Mouse (Mus musculus) B cell, adult 2 months (primary cell): ENCODE data around the gene Abca2.

Experiments used
- DNase-seq, 2 experiments: peaks; one replicate each; pipeline ENCODE4 v3.0.0; 2022

Abca2 gene

DNA sequence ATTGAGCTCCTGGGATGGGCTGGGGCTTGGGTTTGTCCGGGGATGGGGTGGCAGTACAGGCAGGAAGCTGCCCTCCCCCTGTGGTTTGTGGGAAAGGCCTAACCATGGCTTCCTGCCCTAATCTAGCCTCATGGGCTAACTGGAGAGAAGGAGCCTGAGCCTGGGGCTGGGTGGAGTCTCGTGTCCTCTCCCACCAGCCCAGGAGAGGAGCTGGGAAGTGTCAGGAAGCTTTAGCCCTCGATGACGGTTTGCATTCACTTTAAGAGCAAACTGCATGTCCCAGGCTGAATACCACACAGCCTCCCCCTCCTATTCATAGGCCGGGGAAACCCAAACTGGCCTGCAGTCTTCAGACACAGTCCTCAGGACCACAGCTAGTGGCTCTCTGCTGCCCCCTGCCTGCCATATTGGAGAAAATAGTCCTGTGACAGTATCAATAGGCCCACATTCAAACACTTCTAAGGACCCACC is 1.7 kb upstream of the Abca2 start:
- DNase-seq, result peak; percentile 82 to 83

DNA sequence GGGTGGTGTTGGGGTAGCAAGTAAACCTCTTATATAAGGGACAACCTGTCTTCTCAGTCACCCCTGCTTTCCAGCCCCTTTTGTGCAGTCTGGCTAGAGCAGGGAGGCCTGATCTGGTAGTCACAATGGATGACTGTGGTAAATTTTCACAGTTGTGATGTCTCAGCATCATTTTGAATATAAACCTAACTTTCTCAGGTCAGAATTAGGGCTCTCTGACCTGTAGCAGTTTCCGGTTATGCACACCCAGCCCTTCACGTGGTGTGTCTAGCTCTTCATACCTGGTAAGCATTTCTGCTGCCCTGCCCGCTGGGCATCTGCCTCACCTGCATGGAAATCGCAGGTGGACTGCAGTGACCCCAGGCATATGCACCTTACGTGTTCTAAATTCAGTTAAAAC is 1.2 kb upstream of the Abca2 start:
- no peak for DNase-seq

GRCm38 (mm10) chr2:25429435-25430180 is 1.1 kb downstream of the Abca2 start:
- no peak for DNase-seq

DNA sequence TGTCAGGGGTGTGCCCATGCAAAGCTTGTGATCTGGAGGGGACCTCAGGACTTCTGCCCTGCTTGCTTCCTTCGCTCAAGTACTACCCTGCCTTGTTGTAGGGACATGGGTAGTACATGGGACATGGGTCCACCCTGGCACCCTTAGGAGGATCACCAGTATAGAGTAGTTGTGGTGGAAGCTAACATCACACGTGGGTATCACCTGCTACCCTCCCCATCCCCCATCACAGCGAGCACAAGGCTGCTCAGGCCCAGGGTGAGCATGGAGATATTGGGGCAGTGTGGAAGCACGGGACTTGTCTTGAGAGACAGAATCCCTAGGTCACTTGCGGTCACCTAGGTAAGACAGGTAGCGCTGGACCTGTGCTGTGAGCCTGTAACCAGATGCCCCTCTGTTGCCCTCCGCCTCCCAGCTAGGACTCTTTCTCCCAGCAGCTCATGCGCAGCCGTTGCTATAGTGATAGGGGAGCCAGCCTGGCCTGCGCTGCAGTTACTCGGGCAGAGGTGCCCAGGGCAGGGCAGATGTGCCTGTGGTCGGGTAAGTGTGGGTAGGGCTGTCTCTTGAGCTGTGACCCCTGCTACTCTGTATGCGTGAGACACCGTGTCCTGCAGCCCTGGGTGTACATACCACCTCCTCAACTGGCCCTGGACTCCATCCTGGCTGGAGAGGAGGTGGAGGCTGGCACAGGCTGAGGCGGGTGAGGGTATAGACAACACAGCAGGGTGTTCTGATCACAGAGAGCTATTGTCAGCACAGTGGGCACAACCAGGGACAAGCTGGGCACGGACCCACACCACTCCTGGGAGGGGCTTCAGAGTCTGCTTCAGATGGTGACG is 2.1 kb downstream of the Abca2 start:
- DNase-seq, result no peak

DNA sequence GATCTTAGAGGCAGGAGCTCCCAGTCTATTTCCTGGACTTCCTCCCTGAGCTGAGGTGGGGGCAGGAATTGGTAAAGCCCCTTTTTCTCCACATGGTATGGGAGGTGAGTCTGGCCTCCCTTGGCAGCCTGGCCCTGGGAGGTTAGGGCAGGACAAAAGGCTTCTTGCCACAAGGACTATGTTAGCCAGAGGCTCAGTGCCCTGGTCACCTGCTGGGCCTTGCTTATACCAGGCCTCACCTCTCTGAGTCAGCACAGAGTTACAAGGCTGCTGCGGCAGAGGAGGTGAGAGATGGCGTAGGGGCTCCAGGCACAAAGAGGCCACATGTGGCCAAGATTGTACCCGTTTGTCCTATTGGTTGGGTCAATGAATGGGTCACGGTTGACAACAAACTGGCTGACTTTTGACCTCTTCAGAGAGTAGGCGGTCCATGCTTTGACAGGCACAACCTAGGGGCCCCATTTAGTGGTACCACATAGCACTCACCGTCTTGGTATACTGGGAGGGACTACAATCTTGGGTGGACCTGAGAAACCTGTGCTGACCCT is 2.9 kb downstream of the Abca2 start:
- no peak for DNase-seq

- no peak for DNase-seq
Measured at GRCm38 (mm10) chr2:25432326-25433098, 4.0 kb downstream of the Abca2 start.

- DNase-seq, result no peak
Measured at GRCm38 (mm10) chr2:25433101-25433500, 4.6 kb downstream of the Abca2 start.

DNA sequence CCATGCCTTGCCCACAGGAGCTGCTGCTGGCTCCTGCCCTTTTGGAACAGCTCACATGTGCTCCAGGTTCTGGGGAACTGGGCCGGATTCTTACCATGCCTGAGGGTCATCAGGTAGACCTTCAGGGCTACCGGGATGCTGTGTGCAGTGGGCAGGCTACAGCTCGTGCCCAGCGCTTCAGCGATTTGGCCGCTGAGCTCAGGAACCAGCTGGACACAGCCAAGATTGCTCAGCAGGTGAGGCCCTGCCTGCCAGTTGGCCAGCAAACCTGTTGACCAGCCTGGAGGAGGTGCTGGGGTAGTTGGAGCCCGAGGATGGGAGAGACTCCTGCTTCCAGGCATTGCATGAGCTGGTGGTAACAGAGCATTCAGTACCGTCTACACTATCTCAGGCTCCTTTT is 5.8 kb downstream of the Abca2 start:
- DNase-seq, result no peak

DNA sequence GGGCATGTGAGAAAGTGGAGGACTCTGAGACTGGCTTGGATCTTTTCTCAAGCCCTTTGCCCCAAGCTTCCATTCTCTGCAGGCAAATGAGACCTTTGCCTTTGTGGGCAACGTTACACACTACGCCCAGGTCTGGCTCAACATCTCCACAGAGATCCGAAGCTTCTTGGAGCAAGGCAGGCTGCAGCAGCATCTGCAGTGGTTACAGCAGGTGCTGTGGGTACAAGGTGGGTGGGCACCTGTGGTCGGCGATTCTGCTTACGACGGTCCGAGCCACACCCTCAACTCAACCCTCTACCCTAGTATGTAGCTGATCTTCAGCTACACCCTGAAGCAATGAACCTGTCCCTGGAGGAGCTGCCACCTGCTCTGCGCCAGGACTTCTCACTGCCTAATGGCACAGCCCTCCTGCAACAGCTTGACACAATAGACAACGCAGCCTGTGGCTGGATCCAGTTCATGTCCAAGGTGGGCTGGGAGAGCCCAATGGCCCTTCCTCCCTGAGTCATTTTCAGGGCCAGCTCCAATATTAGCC is 7.8 kb downstream of the Abca2 start:
- no peak for DNase-seq

DNA sequence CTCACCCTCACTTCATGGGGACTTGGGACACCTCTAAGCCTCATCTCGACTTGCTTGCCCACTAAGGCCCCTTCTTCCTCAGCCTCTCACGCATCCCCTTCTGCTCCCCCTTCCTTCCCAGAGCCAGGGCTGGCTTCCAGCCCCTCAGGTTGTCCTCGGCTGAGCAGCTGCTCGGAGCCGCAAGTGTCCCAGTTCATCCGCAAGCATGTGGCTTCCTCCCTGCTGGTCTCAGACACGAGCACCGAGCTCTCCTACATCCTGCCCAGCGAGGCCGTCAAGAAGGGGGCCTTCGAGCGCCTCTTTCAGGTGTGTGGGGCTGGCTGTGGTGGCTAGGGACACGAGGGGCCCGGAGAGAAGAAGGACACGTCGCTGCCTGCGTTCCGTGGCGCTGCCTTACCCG is 12.6 kb downstream of the Abca2 start:
- no peak for DNase-seq

DNA sequence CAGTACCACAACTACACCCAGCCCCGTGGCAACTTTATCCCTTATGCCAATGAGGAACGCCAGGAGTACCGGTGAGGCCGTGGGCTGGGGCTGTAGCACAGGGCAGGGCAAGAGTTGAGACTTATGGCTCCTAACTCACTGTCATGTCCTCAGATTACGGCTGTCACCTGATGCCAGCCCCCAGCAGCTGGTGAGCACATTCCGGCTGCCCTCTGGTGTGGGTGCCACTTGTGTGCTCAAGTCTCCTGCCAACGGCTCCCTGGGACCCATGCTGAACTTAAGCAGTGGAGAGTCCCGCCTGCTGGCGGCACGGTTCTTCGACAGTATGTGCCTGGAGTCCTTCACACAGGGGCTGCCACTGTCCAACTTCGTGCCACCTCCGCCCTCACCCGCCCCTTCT is 14.2 kb downstream of the Abca2 start:
- no peak for DNase-seq

- DNase-seq, result no peak
Measured at GRCm38 (mm10) chr2:25450853-25451647, 22.5 kb downstream of the Abca2 start.

DNA sequence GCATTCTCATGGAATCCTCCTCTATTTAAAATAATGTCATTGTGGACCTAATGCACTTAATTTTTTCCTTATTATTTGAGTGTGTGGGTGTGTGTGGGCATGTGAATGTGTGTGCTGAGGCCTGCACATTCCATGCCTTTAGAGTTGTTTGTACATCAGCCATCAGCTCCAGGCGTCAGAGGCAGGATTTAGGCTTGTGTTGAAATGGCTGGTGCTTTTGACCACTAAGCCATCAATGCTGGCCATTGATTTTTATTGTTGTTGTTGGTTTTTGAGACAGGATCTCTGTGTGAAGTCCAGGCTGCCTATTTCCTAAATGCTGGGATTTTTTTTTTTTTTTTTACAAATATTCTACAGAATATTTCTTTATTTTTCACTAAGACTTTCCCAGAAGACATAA is 24.4 kb downstream of the Abca2 start:
- DNase-seq, result no peak

DNA sequence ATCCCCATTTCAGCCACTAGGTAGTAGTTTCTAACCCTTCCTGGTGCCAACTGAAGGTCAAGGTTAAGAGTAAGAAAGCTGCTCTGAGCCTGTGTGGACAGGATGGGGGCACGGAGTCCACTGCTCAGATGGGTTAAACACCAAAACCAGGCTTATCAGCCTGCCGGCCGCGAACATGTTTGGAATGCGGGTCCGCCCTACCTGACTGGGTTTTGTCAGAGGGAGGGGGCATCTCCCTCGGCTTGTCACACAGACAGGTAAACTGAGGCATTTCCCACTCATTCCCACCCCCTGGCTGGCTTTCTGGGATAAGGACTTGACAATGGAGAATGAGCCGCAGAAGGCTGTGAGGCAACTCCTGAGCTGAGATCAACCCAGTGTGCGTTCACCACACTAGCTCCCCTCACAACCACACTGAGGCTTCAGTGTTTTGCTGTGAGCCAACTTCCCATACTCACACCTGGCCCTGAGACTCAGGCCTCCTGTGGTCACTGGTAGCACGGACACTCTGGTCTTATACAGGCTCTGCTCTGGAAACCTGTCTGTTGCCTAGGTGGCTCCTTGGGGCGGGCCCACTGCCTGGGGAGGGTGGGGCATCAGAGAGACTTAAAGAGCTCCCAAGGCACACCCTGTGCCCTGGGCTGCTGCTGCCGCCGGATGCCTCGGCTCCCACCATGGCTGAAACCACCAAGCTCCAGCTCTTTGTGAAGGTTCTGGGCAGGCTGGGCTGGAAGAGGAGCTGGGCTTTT is 27.9 kb downstream of the Abca2 start, which contains the start of gene Clic3:
TSS of gene Clic3 (plus strand) at position 634 of the 749 bp plus-strand sequence.
- DNase-seq, result no peak

DNA sequence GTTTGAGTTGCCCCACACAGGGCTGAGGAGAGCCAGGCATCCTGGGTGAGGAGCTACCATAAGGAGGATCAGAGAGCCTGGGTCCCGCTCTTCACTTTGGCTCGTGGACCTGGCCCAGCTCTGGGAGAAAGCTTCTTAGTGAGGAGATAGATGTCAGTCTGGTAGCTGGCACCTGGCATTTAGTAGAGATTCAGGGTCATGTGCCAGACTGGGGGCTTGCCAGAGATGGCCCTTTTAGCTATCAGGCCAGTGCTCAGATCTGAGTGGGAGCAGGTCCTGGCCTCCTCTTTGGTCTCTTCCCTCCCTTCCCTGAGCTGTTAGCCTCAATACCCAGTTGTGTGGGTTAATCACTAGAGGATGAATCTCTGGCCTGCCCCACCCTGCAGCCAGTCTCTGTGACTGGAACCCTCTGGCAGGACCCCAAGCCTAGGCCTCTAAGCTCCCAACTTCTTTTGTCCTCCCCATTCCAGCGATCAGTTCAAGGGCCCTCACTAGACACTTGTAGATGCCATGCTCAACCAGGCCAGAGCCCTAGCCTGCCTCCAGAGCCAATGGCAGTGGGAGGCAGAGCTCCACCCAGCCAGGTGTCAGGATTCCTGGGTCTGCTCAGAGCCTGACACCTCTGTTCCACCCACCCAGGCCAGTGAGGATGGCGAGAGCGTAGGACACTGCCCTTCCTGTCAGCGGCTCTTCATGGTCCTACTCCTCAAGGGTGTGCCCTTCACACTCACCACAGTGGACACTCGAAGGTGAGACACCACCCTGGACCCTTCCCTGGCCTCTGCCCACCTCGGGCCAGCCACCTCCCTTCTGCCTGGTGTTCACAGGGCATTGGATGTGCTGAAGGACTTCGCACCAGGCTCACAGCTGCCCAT is 28.8 kb downstream of the Abca2 start:
- no peak for DNase-seq

DNA sequence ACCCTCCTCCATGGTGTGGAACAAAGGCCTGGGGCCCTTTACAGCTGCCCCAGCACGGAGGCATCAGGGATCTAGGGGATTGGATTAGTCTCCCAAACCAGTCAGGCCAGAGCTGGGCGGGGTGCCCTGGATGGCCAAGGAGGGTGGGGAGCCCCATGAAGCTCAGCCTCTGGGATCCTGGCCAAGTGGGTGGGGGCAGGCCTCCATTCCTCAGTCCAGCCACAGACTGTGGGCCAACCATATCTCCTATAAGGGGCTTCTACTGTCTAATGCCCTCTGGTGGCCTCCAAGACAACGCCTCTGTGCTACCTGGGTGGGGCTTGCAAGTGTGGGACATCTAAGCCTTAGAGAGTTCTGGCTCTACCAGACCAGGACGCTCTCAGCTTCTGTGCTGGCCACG is 30.4 kb downstream of the Abca2 start:
- no peak for DNase-seq

DNA sequence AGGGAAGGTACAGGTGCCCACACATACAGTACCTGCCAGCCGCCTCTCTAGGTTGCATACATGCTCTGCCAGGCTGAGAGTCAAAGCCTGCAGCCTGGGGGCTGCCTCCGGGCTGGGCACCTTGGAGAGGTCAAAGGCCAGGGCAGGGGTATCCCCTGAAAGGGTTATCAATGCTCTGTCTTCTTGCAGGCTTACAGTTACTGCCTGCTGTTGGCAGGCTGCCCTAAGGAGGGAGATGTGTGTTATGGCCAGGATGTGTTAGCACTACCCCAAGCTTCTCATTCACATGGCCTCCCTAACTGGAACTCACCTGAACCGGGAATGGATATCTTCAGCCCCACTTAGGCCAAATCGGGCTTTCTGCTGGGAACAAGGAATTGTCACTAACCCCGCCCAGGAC is 31.6 kb downstream of the Abca2 start:
- DNase-seq, result no peak

GRCm38 (mm10) chr2:25460551-25461309 is 32.2 kb downstream of the Abca2 start, which contains the start of gene Paxx:
Gene Paxx, minus strand, starts transcription at chr2:25461094.
- DNase-seq, result peak; percentile 92 to 94

DNA sequence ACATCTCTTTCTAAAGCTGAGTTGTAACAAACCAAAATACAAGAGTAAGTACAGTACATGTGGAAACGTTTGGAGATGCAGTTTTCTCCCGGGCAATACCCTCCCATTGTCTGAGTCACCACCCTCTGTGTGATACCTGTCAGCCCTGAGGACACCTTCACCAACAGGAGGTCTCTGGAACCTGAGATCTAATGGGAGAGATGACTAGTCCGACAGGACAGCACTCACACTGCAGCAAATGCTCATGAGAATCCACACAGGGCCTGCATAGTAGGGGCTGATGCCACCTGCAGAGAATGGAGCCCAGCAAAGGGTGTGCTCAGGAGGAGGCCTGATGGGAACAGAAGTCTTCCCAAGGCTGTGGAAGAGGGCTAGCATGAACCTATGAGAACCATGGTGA is 32.9 kb downstream of the Abca2 start:
- no peak for DNase-seq
